Mouse (Mus musculus): ENCODE measurements around the gene Rgcc. TPM values are rescaled to one million over a fixed set of nuclear protein-coding genes. Genes with fewer than 3 reads are reported as not detected.

Rgcc gene
- total RNA-seq, 1 experiment = 0.71 TPM

DNA sequence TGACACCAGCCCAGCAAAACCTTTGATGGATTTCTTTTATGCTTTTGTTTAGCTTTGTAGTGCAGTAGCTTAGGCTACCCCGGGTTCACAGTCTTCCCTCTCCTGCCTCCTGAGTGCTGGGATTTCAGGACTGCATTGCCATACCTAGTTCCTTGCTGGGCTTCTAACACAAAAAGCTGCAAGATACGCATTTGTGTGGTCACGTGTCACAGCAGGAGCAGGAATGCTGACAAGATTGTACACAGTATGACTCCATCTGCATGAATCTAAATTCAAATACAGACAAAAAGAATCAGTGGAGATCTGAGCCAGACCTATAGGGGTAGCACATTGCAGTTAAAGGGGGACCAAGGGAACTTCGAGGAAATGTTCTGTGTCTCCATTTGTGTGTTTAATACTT is 6.9 kb upstream of the Rgcc start:
- no peaks in the 10 kb centered on the region for H3K9me3 ChIP-seq (ENCODE audit: control insufficient read depth, insufficient read depth, low read depth, low read length)
- no peak overlapping the region for H3K4me3 ChIP-seq (ENCODE audit: insufficient read depth in 1 of 2, low read depth in 1 of 2, low read length in 2 of 2, poor library complexity in 1 of 2, severe bottlenecking in 1 of 2)
- H3K36me3 ChIP-seq (ENCODE audit: control insufficient read depth, insufficient read depth, low read length, poor library complexity, severe bottlenecking) = no peaks in the 10 kb centered on the region
- DNase-seq (ENCODE audit: low read depth, low spot score) = no peak
- no peak for TF ChIP-seq CHD2 (IDR thresholded peaks at IDR 0.05; ENCODE audit: low read depth, low read length)
- TF ChIP-seq HCFC1 (IDR thresholded peaks at IDR 0.05; ENCODE audit: borderline replicate concordance, insufficient read depth, low read length) = no peak
- TF ChIP-seq ZNF384 (IDR thresholded peaks at IDR 0.05; ENCODE audit: low read depth, low read length) = no peak
- no peak for TF ChIP-seq ZC3H11A (IDR thresholded peaks at IDR 0.05; ENCODE audit: borderline replicate concordance, low read depth, low read length)
- no peak for TF ChIP-seq MAFK (IDR thresholded peaks at IDR 0.05; ENCODE audit: insufficient read depth, low read depth, low read length)
- H3K27ac ChIP-seq (ENCODE audit: insufficient read depth, low read depth, low read length, poor library complexity, severe bottlenecking) = no peak overlapping the region
- H3K4me1 ChIP-seq (ENCODE audit: control insufficient read depth in 2 of 2, insufficient read depth in 2 of 2, low read length in 2 of 2, poor library complexity in 1 of 2) = peaks cover 0 to 2% of the 10 kb centered on the region in 2 experiments; a peak in 1 of 4 replicates
- in situ Hi-C loops (cut with MboI; ENCODE audit: low sequenced_read_pairs in 2 of 2, unreplicated experiment in 2 of 2) = loop anchor here (25.0 kb wide), 1 partner anchor 171 kb away; no protein-coding TSS in a partner anchor
- no peak overlapping the region for H3K9ac ChIP-seq (ENCODE audit: insufficient read depth, low read depth, low read length, poor library complexity, severe bottlenecking)

DNA sequence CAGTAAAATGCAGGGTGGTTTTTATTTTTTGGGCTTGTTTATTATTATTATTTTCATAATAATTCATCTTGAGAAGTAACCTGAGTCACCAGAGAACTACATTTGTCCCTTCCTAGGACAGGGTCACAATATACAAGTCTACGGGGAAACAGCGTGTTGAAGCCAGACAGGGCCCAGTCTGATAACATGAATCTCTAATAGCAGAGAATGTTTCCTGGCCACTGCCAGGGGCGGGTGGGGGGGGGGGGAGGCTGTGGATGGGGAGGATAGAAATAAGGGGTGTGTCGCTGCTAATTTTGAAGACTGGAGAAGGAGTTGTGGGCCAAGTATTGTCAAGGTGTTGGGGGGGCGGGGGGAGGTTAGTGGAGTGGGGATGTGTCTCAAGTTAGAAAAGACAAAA is 6.5 kb upstream of the Rgcc start:
- no peak for DNase-seq (ENCODE audit: low read depth, low spot score)
- in situ Hi-C loops (cut with MboI; ENCODE audit: low sequenced_read_pairs in 2 of 2, unreplicated experiment in 2 of 2) = loop anchor here (25.0 kb wide), 1 partner anchor 171 kb away; no protein-coding TSS in a partner anchor
- no peaks in the 10 kb centered on the region for H3K36me3 ChIP-seq (ENCODE audit: control insufficient read depth, insufficient read depth, low read length, poor library complexity, severe bottlenecking)
- H3K27ac ChIP-seq (ENCODE audit: insufficient read depth, low read depth, low read length, poor library complexity, severe bottlenecking) = no peak overlapping the region
- H3K4me1 ChIP-seq (ENCODE audit: control insufficient read depth in 2 of 2, insufficient read depth in 2 of 2, low read length in 2 of 2, poor library complexity in 1 of 2) = peaks cover 0 to 2% of the 10 kb centered on the region in 2 experiments; a peak in 1 of 4 replicates
- H3K9ac ChIP-seq (ENCODE audit: insufficient read depth, low read depth, low read length, poor library complexity, severe bottlenecking) = no peak overlapping the region
- no peak overlapping the region for H3K4me3 ChIP-seq (ENCODE audit: insufficient read depth in 1 of 2, low read depth in 1 of 2, low read length in 2 of 2, poor library complexity in 1 of 2, severe bottlenecking in 1 of 2)
- TF ChIP-seq ZC3H11A (IDR thresholded peaks at IDR 0.05; ENCODE audit: borderline replicate concordance, low read depth, low read length) (no peak), MAFK (IDR thresholded peaks at IDR 0.05; ENCODE audit: insufficient read depth, low read depth, low read length) (no peak), ZNF384 (IDR thresholded peaks at IDR 0.05; ENCODE audit: low read depth, low read length) (no peak), HCFC1 (IDR thresholded peaks at IDR 0.05; ENCODE audit: borderline replicate concordance, insufficient read depth, low read length) (no peak), CHD2 (IDR thresholded peaks at IDR 0.05; ENCODE audit: low read depth, low read length) (no peak)
- no peaks in the 10 kb centered on the region for H3K9me3 ChIP-seq (ENCODE audit: control insufficient read depth, insufficient read depth, low read depth, low read length)

DNA sequence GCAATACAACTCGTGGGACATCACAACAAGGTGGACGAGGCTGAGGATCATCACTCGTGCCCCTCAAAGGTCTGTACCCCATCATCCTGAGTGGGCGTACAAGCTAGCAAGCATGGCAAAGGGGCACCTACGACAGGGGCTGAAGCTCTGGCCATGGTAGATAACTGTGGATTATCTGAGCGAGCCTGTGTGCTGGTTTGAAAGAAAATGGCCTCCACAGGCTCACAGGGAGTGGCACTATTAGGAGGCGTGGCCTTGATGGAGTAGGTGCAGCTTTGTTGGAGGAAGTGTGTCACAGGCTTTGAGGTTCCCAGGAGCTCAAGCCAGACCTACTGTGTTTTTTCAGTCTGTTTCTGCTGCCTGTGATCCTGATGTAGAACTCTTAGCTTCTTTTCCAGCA is 5.7 kb upstream of the Rgcc start:
- in situ Hi-C loops (cut with MboI; ENCODE audit: low sequenced_read_pairs in 2 of 2, unreplicated experiment in 2 of 2) = loop anchor here (25.0 kb wide), 1 partner anchor 170 kb away; no protein-coding TSS in a partner anchor
- Histone ChIP-seq H3K4me3 (ENCODE audit: insufficient read depth in 1 of 2, low read depth in 1 of 2, low read length in 2 of 2, poor library complexity in 1 of 2, severe bottlenecking in 1 of 2) (no peak overlapping the region), H3K4me1 (ENCODE audit: control insufficient read depth in 2 of 2, insufficient read depth in 2 of 2, low read length in 2 of 2, poor library complexity in 1 of 2) (peaks cover 0 to 2% of the 10 kb centered on the region in 2 experiments; a peak in 1 of 4 replicates), H3K36me3 (ENCODE audit: control insufficient read depth, insufficient read depth, low read length, poor library complexity, severe bottlenecking) (no peaks in the 10 kb centered on the region), H3K9me3 (ENCODE audit: control insufficient read depth, insufficient read depth, low read depth, low read length) (no peaks in the 10 kb centered on the region), H3K27ac (ENCODE audit: insufficient read depth, low read depth, low read length, poor library complexity, severe bottlenecking) (no peak overlapping the region), H3K9ac (ENCODE audit: insufficient read depth, low read depth, low read length, poor library complexity, severe bottlenecking) (no peak overlapping the region)
- TF ChIP-seq HCFC1 (IDR thresholded peaks at IDR 0.05; ENCODE audit: borderline replicate concordance, insufficient read depth, low read length) = no peak
- no peak for TF ChIP-seq ZC3H11A (IDR thresholded peaks at IDR 0.05; ENCODE audit: borderline replicate concordance, low read depth, low read length)
- TF ChIP-seq ZNF384 (IDR thresholded peaks at IDR 0.05; ENCODE audit: low read depth, low read length) = no peak
- no peak for TF ChIP-seq MAFK (IDR thresholded peaks at IDR 0.05; ENCODE audit: insufficient read depth, low read depth, low read length)
- TF ChIP-seq CHD2 (IDR thresholded peaks at IDR 0.05; ENCODE audit: low read depth, low read length) = no peak
- no peak for DNase-seq (ENCODE audit: low read depth, low spot score)

DNA sequence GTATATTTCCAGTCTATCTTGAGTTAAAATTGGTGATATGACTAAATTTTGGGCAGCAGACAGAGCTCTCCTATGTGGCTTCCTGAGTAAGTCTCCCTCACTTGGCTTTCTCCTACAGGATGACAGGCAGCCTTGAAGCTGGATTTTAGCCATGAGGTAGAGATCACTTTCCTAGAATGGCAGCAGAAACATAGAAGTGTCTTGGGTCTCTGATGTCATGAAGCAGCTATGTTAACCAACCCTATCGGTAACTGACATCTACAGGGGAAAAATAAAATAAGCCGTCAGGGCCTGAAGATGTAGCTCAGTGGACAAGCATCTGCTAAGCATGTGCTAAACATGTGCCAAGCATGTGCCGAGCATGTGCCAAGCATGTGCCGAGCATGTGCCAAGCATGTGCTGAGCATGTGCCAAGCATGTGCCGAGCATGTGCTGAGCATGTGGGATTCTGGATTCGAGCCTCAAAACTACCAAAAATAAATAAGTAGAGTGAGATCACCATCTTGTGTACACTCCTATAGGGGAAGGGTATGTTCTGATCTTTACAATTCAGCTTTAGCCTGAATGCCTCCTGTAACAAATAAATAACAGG is 3.5 kb upstream of the Rgcc start:
- no peak overlapping the region for H3K9ac ChIP-seq (ENCODE audit: insufficient read depth, low read depth, low read length, poor library complexity, severe bottlenecking)
- peaks cover 0 to 2% of the 10 kb centered on the region in 2 experiments; a peak in 1 of 4 replicates for H3K4me1 ChIP-seq (ENCODE audit: control insufficient read depth in 2 of 2, insufficient read depth in 2 of 2, low read length in 2 of 2, poor library complexity in 1 of 2)
- no peak overlapping the region for H3K4me3 ChIP-seq (ENCODE audit: insufficient read depth in 1 of 2, low read depth in 1 of 2, low read length in 2 of 2, poor library complexity in 1 of 2, severe bottlenecking in 1 of 2)
- H3K27ac ChIP-seq (ENCODE audit: insufficient read depth, low read depth, low read length, poor library complexity, severe bottlenecking) = no peak overlapping the region
- no peaks in the 10 kb centered on the region for H3K36me3 ChIP-seq (ENCODE audit: control insufficient read depth, insufficient read depth, low read length, poor library complexity, severe bottlenecking)
- no peaks in the 10 kb centered on the region for H3K9me3 ChIP-seq (ENCODE audit: control insufficient read depth, insufficient read depth, low read depth, low read length)
- in situ Hi-C loops (cut with MboI; ENCODE audit: low sequenced_read_pairs in 2 of 2, unreplicated experiment in 2 of 2) = loop anchor here (25.0 kb wide), 1 partner anchor 168 kb away; no protein-coding TSS in a partner anchor
- no peak for DNase-seq (ENCODE audit: low read depth, low spot score)
- no peak for TF ChIP-seq HCFC1 (IDR thresholded peaks at IDR 0.05; ENCODE audit: borderline replicate concordance, insufficient read depth, low read length)
- 0 out of 2 replicates have a peak, but pooled peaks have one; percentile 41 for TF ChIP-seq CHD2 (IDR thresholded peaks at IDR 0.05; ENCODE audit: low read depth, low read length)
